Mouse (Mus musculus) liver, embryonic 14.5 days (tissue): Measurements from ENCODE around the gene Ccdc146. TPM values are rescaled to one million over a fixed set of nuclear protein-coding genes. Genes with fewer than 3 reads are reported as not detected.
A peak's percentile ranks its signal among the peaks of the same experiment; 100 is the strongest.

ENCODE experiments used
- ATAC-seq: fragments of 200-750 bp; cut with Nextera tagmentation; 2 replicates; pipeline ENCODE4 v1.8.0; 2017; ENCODE audit warnings: moderate number of reproducible peaks, mild to moderate bottlenecking, moderate library complexity; ENCODE audit not compliant: insufficient read depth
- DNase-seq, 3 experiments: peaks; one replicate each; pipeline ENCODE4 v3.0.0-alpha.2; 2012 to 2013; ENCODE audit warnings: low read depth in 3 of 3, low spot score in 3 of 3
- H3K27ac ChIP-seq: fragments of 300-500 bp; sonication (generic); 2 replicates; pipeline ENCODE4 v1.5.1; 2014; ENCODE audit warnings: moderate library complexity, mild to moderate bottlenecking, control low read depth, inconsistent platforms
- H3K27me3 ChIP-seq: fragments of 300-500 bp; sonication (generic); 2 replicates; pipeline ENCODE4 v1.6.1; 2014; ENCODE audit warnings: mild to moderate bottlenecking, low read length, moderate library complexity; ENCODE audit not compliant: control insufficient read depth, insufficient read depth
- H3K36me3 ChIP-seq: fragments of 300-500 bp; sonication (generic); replicated peaks from 2 replicates; pipeline ENCODE4 v1.6.1; 2014; ENCODE audit warnings: low read depth; ENCODE audit not compliant: control insufficient read depth, insufficient read depth
- H3K4me1 ChIP-seq, 2 experiments: fragments of 200-500 bp in 1 of 2; fragments of 300-500 bp in 1 of 2; sonication (generic) in 1 of 2; replicated peaks; 2 replicates each; pipeline ENCODE4 v1.6.1; 2012 to 2014; ENCODE audit warnings: antibody characterized with exemption in 1 of 2, inconsistent platforms in 1 of 2, low read length in 1 of 2; ENCODE audit not compliant: control insufficient read depth in 2 of 2, insufficient read depth in 2 of 2
- H3K4me2 ChIP-seq: fragments of 300-500 bp; sonication (generic); 2 replicates; pipeline ENCODE4 v1.6.1; 2014; ENCODE audit warnings: low read depth, mild to moderate bottlenecking, control low read depth, moderate library complexity
- H3K4me3 ChIP-seq, 2 experiments: fragments of 200-500 bp in 1 of 2; fragments of 300-500 bp in 1 of 2; sonication (generic) in 1 of 2; 2 replicates each; pipeline ENCODE4 v1.5.1; 2012 to 2014; ENCODE audit warnings: low read depth in 2 of 2, low read length in 2 of 2, mild to moderate bottlenecking in 2 of 2, control low read depth in 1 of 2, inconsistent platforms in 1 of 2, moderate library complexity in 1 of 2; ENCODE audit not compliant: insufficient read depth in 1 of 2
- H3K9ac ChIP-seq: fragments of 300-500 bp; sonication (generic); replicated peaks from 2 replicates; pipeline ENCODE4 v1.6.1; 2014; ENCODE audit warnings: mild to moderate bottlenecking, control low read depth, moderate library complexity
- H3K9me3 ChIP-seq: fragments of 300-500 bp; sonication (generic); 2 replicates; pipeline ENCODE4 v1.6.1; 2016; ENCODE audit warnings: low read length, mixed read lengths; ENCODE audit not compliant: control insufficient read depth
- CTCF ChIP-seq: IDR thresholded peaks from 2 replicates; pipeline ENCODE4 v1.5.1; 2016; ENCODE audit warnings: antibody characterized with exemption, low read depth, control low read depth
- EP300 ChIP-seq: IDR thresholded peaks from 2 replicates; pipeline ENCODE4 v1.6.1; 2016; ENCODE audit warnings: antibody characterized with exemption, low read depth
- WGBS: fragments of 180-500 bp; shearing (Covaris S2); extraction: QIAGEN DNeasy Blood & Tissue Kit; methylation state at CpG from one replicate; pipeline ENCODE4 v1.1.7; 2014; ENCODE audit not compliant: insufficient replicate concordance; 5-methylcytosine and 5-hydroxymethylcytosine counted together
- polyA plus RNA-seq, 2 experiments: library from polyadenylated mRNA; depleted of rRNA in 1 of 2; stranded (reverse) in 1 of 2; unstranded in 1 of 2; fragments of >200 nt; fragmentation: Nextera tagmentation in 1 of 2; extraction: Ambion mirVana in 1 of 2; gene quantifications; 2 replicates each; pipeline versions ENCODE4 v1.2.1 to v1.2.3; 2012 to 2014

Gene Ccdc146
- polyA plus RNA-seq, 2 experiments, result 0.04 TPM; not detected in 1

GRCm38 (mm10) chr5:21264352-21265021, 160.0 kb downstream of the Ccdc146 start:
- no peak overlapping the region for H3K4me3 ChIP-seq
- DNase-seq (no peak), ATAC-seq (no peak)
- TF ChIP-seq CTCF (no peak), EP300 (no peak)
- WGBS, result 86% methylated on average over 8 of the region's 8 CpGs
- no peaks in the 10 kb centered on the region for H3K27me3 ChIP-seq
- no peaks in the 10 kb centered on the region for H3K9me3 ChIP-seq
- no peak overlapping the region for H3K4me2 ChIP-seq
- no peak overlapping the region for H3K9ac ChIP-seq
- no peaks in the 10 kb centered on the region for H3K36me3 ChIP-seq
- H3K27ac ChIP-seq, result no peak overlapping the region
- H3K4me1 ChIP-seq, result no peaks in the 10 kb centered on the region

- TF ChIP-seq CTCF, result no peak
- Histone ChIP-seq H3K4me3 (no peak overlapping the region), H3K36me3 (no peaks in the 10 kb centered on the region), H3K27me3 (no peaks in the 10 kb centered on the region), H3K4me1 (no peaks in the 10 kb centered on the region), H3K9me3 (no peaks in the 10 kb centered on the region), H3K27ac (no peak overlapping the region), H3K4me2 (no peak overlapping the region), H3K9ac (no peak overlapping the region)
- WGBS, result 46% methylated on average over 18 of the region's 18 CpGs
- DNase-seq (no peak), ATAC-seq (no peak)
These were observed 161.0 kb downstream of the Ccdc146 start for GRCm38 (mm10) chr5:21263202-21264055.

- TF ChIP-seq CTCF (no peak), EP300 (no peak)
- no peak overlapping the region for H3K4me3 ChIP-seq
- no peak overlapping the region for H3K4me2 ChIP-seq
- no peaks in the 10 kb centered on the region; a peak in 1 of 4 replicates for H3K4me1 ChIP-seq
- no peak overlapping the region for H3K9ac ChIP-seq
- H3K27me3 ChIP-seq, result no peaks in the 10 kb centered on the region
- no peaks in the 10 kb centered on the region for H3K36me3 ChIP-seq
- 43% methylated on average over 6 of the region's 6 CpGs for WGBS
- H3K9me3 ChIP-seq, result no peaks in the 10 kb centered on the region
- DNase-seq, result no peak
- no peak overlapping the region for H3K27ac ChIP-seq
- ATAC-seq, result no peak
These were observed 163.2 kb downstream of the Ccdc146 start for GRCm38 (mm10) chr5:21261202-21261844.

GRCm38 (mm10) chr5:21260746-21261145, 163.7 kb downstream of the Ccdc146 start:
- DNase-seq, result no peak
- TF ChIP-seq CTCF, result no peak
- TF ChIP-seq EP300, result no peak
- Histone ChIP-seq H3K27me3 (no peaks in the 10 kb centered on the region), H3K9ac (no peak overlapping the region), H3K4me1 (no peaks in the 10 kb centered on the region; a peak in 1 of 4 replicates), H3K4me2 (no peak overlapping the region), H3K36me3 (no peaks in the 10 kb centered on the region), H3K27ac (no peak overlapping the region), H3K4me3 (no peak overlapping the region), H3K9me3 (no peaks in the 10 kb centered on the region)
- no peak for ATAC-seq
- WGBS, result 43% methylated on average over 7 of the region's 7 CpGs

GRCm38 (mm10) chr5:21257806-21258205, 166.7 kb downstream of the Ccdc146 start:
- DNase-seq (no peak), ATAC-seq (no peak)
- TF ChIP-seq CTCF (peak; percentile 59), EP300 (no peak)
- H3K9me3 ChIP-seq, result no peaks in the 10 kb centered on the region
- no peaks in the 10 kb centered on the region; a peak in 1 of 4 replicates for H3K4me1 ChIP-seq
- 51% methylated on average over 6 of the region's 6 CpGs for WGBS
- no peaks in the 10 kb centered on the region for H3K36me3 ChIP-seq
- no peaks in the 10 kb centered on the region for H3K27me3 ChIP-seq
- H3K27ac ChIP-seq, result no peak overlapping the region
- H3K4me2 ChIP-seq, result no peak overlapping the region
- H3K9ac ChIP-seq, result no peak overlapping the region
- H3K4me3 ChIP-seq, result no peak overlapping the region
